8 mouse cellular contexts compared by ENCODE assay signal in the genomic region with DNA sequence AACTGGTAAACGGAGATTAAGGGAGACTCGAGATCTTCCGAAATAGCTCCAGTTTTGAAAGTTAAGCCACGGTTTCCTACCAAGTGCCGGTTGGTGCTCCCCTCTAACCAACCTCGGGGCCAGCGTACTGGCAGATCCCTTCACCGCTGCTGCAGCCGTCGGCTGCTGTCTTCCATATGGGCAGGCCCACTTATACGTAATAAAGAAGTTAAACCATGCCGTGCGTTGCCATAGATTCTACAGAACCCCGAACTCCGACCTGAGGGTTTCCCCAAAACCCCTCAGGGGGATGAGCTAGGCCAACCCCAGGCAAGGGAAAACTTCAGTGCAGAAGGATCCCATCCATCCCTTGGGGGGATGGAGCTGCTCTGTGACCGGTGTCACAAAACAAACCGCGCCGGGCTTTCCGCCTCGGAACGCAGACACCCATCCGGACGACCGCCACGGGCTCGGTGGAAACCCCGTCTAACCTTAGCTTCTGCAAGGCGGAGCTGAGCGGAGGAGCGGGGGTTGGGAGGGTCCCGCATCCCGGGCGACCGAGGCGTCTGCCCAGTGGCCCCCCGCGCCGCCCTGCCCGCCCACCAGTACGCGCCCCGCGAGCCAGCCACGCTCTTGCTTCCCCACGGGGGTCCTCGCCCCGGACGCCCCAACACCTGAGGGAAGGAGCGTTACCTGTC. TPM values are rescaled to one million over a fixed set of nuclear protein-coding genes. Genes with fewer than 3 reads are reported as not detected.
DNase-seq lines count a peak whose midpoint lies in the region; ATAC-seq and TF ChIP-seq lines count a peak whose summit lies in the region.

No protein-coding gene starts in this region.

- H3K9ac ChIP-seq in forebrain, embryonic 14.5 days (ENCODE audit: low read length): peak overlapping the region; percentile 84
- H3K9ac ChIP-seq in hindbrain, embryonic 11.5 days (ENCODE audit: low read depth, low read length): peak overlapping the region; percentile 75

- peak; percentile 43 for ATAC-seq in forebrain, embryonic 14.5 days
- ATAC-seq in hindbrain, embryonic 11.5 days (ENCODE audit: low FRiP score): peak; percentile 59

- under 1% methylated on average over 44 of the region's 50 CpGs for WGBS in forebrain, embryonic 14.5 days
- WGBS in hindbrain, embryonic 11.5 days: under 1% methylated on average over 49 of the region's 50 CpGs

- no peaks in the 10 kb centered on the region for H3K9me3 ChIP-seq in forebrain, embryonic 14.5 days (replicated peaks; ENCODE audit: control insufficient read depth, low read length)
- no peaks in the 10 kb centered on the region for H3K9me3 ChIP-seq in hindbrain, embryonic 11.5 days (ENCODE audit: control insufficient read depth, low read length)

- H3K4me3 ChIP-seq in left cerebral cortex, adult 2 months: peak overlapping the region; percentile 74
- H3K4me3 ChIP-seq in forebrain, embryonic 14.5 days (ENCODE audit: low read depth, low read length): peak overlapping the region; percentile 95
- H3K4me3 ChIP-seq in hindbrain, embryonic 11.5 days (ENCODE audit: low read depth, low read length): peak overlapping the region; percentile 72

- H3K27me3 ChIP-seq in forebrain, embryonic 14.5 days (replicated peaks; ENCODE audit: control insufficient read depth, insufficient read depth, low read length): no peaks in the 10 kb centered on the region
- H3K27me3 ChIP-seq in hindbrain, embryonic 11.5 days (ENCODE audit: control insufficient read depth, insufficient read depth, low read length): no peaks in the 10 kb centered on the region

- H3K27ac ChIP-seq in left cerebral cortex, adult 2 months: peak overlapping the region; percentile 89
- peak overlapping the region; percentile 92 for H3K27ac ChIP-seq in forebrain, embryonic 14.5 days (ENCODE audit: low read depth, low read length)
- peak overlapping the region; percentile 87 for H3K27ac ChIP-seq in hindbrain, embryonic 11.5 days (ENCODE audit: low read depth, low read length)

- no peaks in the 10 kb centered on the region for H3K36me3 ChIP-seq in forebrain, embryonic 14.5 days (ENCODE audit: control insufficient read depth, insufficient read depth, low read length)
- no peaks in the 10 kb centered on the region for H3K36me3 ChIP-seq in hindbrain, embryonic 11.5 days (ENCODE audit: control insufficient read depth, insufficient read depth, low read length)

- H3K4me1 ChIP-seq in forebrain, embryonic 14.5 days (ENCODE audit: control insufficient read depth, insufficient read depth, low read length): 0 out of 2 replicates have a peak, but pooled peaks cover 3% of the 10 kb centered on the region
- no peaks in the 10 kb centered on the region for H3K4me1 ChIP-seq in hindbrain, embryonic 11.5 days (replicated peaks; ENCODE audit: control insufficient read depth, insufficient read depth, low read length)

- H3K4me2 ChIP-seq in forebrain, embryonic 14.5 days (ENCODE audit: low read length): peak overlapping the region; percentile 72
- peak overlapping the region; percentile 54 for H3K4me2 ChIP-seq in hindbrain, embryonic 11.5 days (replicated peaks; ENCODE audit: low read depth, low read length)

- no peak for TF ChIP-seq CTCF in left cerebral cortex, adult 2 months (IDR thresholded peaks at IDR 0.05)

- peak in 1 of 2 experiments; percentile 13 for DNase-seq in left cerebral cortex, adult 2 months (ENCODE audit: extremely low spot score in 1 of 2, low spot score in 2 of 2)
- DNase-seq in left cerebral cortex, adult 11 months (ENCODE audit: low spot score): no peak
- peak; percentile 65 for DNase-seq in adrenal gland, postnatal 14 days
- peak; percentile 51 for DNase-seq in forebrain, embryonic 14.5 days (ENCODE audit: low spot score)
- DNase-seq in hindbrain, embryonic 11.5 days (ENCODE audit: low spot score): peak; percentile 60
- peak; percentile 2 for DNase-seq in left cerebral cortex, postnatal 4 days
- DNase-seq in mesoderm, embryonic 11.5 days (ENCODE audit: low read depth, low spot score): peak; percentile 40
- peak; percentile 48 to 79 for DNase-seq in spleen, postnatal 4 days (ENCODE audit: low spot score in 2 of 2)

- intact Hi-C loops in left cerebral cortex, adult 2 months (cut with DNase I): loop anchor here (2.0 kb wide), 1 partner anchor 71 kb away; the partner anchor contains the start of gene Gdi2
- intact Hi-C loops in left cerebral cortex, postnatal 4 days (cut with DNase I): no loop called here

RNA-seq across cellular contexts. Expression of gene Fam208b, which starts 0.7 kb away (rescaled TPM):
- 10 to 100 TPM; 28.5 to 28.7 TPM for total RNA-seq in left cerebral cortex, adult 2 months (2021)
- 22.1 and 27.9 TPM in 2 replicates for total RNA-seq in adrenal gland, postnatal 14 days (2021)
- polyA plus RNA-seq in forebrain, embryonic 14.5 days (2014; fragmentation: Nextera tagmentation; extraction: Ambion mirVana): 18.2 and 25.8 TPM in 2 replicates
- 21.1 and 37.2 TPM in 2 replicates for polyA plus RNA-seq in hindbrain, embryonic 11.5 days (2014; fragmentation: Nextera tagmentation; extraction: Ambion mirVana)
- total RNA-seq in left cerebral cortex, postnatal 4 days (2021): 10 to 100 TPM; 42.5 to 43.7 TPM

RNA-seq across cellular contexts. Expression of gene Asb13, which starts 23.6 kb away (rescaled TPM):
- total RNA-seq in left cerebral cortex, adult 2 months (2021): 10 to 100 TPM; 44.3 to 54.3 TPM
- total RNA-seq in adrenal gland, postnatal 14 days (2021): 11.6 and 12.5 TPM in 2 replicates
- polyA plus RNA-seq in forebrain, embryonic 14.5 days (2014; fragmentation: Nextera tagmentation; extraction: Ambion mirVana): 6.0 and 6.6 TPM in 2 replicates
- 7.8 and 13.2 TPM in 2 replicates for polyA plus RNA-seq in hindbrain, embryonic 11.5 days (2014; fragmentation: Nextera tagmentation; extraction: Ambion mirVana)
- total RNA-seq in left cerebral cortex, postnatal 4 days (2021): 10 to 100 TPM; 20.8 to 22.0 TPM
